Mouse (Mus musculus) retina, adult 2 months (tissue): Measurements from ENCODE around the gene Cfap57.
"Not testable (repeated sequence)": the region's sequence is repeated elsewhere in the genome, so short reads cannot be mapped to it uniquely, and the experiment has no call there.

ENCODE experiments used
- DNase-seq: peaks from one replicate; pipeline ENCODE4 v3.0.0-alpha.2; 2012; ENCODE audit warnings: low read depth, low spot score

Cfap57 gene

DNA sequence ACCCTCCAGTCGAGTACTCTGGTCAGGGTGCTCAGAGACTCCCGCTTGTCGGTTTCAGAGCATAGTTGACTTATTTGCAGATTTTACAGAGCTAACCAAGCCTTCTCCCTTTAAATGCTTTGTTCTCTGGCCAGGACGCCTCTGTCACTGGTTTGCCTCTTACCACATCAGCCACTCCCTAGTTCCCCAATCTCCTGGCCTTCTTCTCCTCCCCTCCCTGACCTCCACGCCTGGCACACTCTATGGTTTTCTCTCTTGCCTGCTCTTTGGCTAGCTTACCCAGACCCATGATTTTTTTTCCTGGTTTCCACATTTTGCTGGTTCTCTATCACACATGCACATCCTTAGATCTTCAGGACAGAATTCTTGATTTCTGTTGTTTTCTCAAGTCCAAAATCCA lies 102.4 kb downstream of the Cfap57 start:
- DNase-seq, result no peak

DNA sequence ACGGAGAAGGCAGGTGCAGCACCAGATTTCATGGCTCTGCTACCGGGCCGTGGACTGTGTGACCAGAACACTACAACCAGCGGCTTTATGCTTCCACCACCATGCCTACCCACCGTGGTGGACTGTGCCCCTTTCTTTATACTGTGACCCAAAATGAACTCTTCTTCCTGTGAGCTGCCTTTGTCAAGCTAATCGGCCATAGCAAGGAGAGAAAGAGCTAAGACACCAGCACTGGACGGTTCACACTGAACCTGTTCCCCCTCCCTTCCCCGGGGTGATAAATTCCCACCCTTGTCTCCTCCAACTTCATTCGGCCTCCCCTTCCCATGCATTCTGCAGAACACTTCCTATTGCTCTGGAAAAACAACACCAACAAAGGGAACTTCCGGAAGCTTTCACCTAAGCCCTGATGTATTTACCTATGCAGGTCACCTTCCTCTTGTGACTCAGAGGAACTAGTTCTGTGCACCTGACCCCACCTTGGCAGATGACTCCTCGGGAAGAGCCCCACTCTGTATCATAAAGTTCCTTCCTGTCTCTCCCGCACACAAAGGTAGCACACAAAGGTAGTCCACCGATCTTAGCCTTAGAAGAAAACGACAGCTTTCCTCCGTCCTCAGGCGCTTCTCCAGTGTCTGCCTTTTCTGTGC lies 103.0 kb downstream of the Cfap57 start:
- DNase-seq, result no peak

GRCm38 (mm10) chr4:118516699-118517496 lies 103.7 kb downstream of the Cfap57 start:
- no peak for DNase-seq

DNA sequence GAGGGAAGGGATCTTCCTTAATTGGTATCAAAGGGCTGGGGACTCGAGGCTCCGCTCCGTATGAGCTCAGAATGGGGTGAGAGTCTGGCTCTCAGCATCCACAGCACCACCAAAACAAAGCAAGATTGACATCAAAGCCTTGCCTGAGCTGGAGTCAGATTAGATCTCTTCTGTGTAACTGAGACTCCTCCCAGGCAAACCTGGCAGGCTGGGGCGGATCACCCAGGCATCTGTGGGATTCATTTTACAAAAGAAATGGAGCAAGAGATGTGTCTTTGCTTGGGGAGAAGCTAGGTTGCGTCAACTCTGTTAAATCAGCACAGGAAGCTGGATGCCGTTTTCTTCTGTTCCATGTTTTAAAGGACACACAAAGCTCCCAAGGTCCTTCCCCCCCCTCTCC lies 111.5 kb downstream of the Cfap57 start:
- DNase-seq, result no peak

- not testable (repeated sequence) for DNase-seq
Observed at GRCm38 (mm10) chr4:118507171-118507570, 113.4 kb downstream of the Cfap57 start.

DNA sequence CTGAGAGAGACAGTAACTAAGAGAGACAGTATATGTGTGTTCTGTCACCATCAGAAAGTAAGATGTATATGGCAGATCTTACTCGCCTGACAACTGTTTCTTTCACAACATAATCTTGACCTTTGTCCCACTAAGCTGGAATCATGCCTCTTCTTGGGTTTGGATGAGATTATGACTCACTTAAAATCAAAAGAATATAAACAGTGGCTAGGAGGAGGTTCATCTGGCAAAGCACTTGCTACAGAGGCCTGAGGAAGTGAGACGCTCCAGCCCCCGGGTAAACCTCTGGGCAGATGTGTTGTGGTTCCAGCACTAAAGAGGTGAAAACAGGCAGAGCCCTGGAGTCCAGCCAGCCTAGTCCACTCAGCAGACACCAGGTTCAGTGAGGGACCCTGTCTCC lies 115.0 kb downstream of the Cfap57 start:
- no peak for DNase-seq
